Mouse (Mus musculus): Measurements from ENCODE around the gene Selenos.

DNA sequence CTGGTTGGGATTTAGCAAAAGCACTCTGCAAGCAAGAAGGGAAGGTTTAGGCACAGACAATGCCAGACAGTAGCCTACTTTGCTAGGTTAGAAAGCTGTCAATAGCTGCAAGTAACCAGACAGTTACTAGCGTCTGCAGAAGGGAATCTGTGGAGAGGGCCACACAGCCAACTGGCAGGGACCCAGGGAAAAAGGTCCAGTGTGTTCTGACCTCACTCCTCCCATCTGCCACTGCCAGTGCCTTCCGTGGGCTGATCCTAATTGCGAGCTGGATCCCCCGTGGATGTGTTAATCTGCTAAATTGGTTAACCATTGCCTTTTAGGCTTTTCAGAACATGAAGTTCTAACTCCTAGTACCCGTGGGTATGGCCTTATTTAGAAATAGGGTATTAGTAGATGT is 14.7 kb downstream of the Selenos start:
- no peak for TF ChIP-seq GATA1 (IDR thresholded peaks at IDR 0.05; ENCODE audit: borderline replicate concordance, low read length)
- no peak for TF ChIP-seq CTCF (IDR thresholded peaks at IDR 0.05; ENCODE audit: low read depth, low read length)

Data from G1E (cell line).